9 mouse cellular contexts compared by ENCODE assay signal in the genomic region with DNA sequence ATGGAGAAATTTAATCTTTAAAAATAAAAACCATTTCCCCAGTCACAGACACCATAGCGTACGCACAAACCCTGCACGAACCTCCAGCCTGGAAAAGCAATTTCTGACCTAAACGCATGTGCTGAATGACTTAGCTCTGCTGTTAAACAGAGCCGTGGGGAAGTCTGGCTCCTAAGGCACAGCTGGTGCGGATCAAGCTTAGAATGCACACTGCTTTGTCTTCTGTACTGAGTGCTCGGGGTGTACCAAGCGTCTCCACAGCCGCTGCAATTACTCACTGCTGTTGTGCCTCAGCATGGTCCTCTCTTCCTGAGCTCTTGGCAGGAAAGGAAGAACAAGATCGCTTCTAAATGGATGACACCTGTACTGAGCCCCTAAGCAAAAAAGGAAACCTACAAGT. TPM values are rescaled to one million over a fixed set of nuclear protein-coding genes. Genes with fewer than 3 reads are reported as not detected.
DNase-seq lines count a peak whose midpoint lies in the region; ATAC-seq and TF ChIP-seq lines count a peak whose summit lies in the region.
"Had no signal": no experiment of that assay in that cellular context is flagged by ENCODE, and none has a peak within 500 bp of the region (broad histone marks: within the 10 kb centered on the region; RNA-seq: fewer than 3 reads in every experiment).

No protein-coding gene starts in this region.

- no peaks in the 10 kb centered on the region; the same call in 1 of the 2 replicates for H3K4me1 ChIP-seq in lung, postnatal 0 days (ENCODE audit: insufficient read depth, low read depth, low read length)
- H3K4me1 ChIP-seq in hindbrain, embryonic 10.5 days (replicated peaks): no peaks in the 10 kb centered on the region

- H3K4me3 ChIP-seq in lung, postnatal 0 days (ENCODE audit: low read depth, low read length): no peak overlapping the region
- no peak overlapping the region for H3K4me3 ChIP-seq in hindbrain, embryonic 10.5 days

- no peak overlapping the region for H3K27ac ChIP-seq in lung, postnatal 0 days (ENCODE audit: low read length)
- H3K27ac ChIP-seq in hindbrain, embryonic 10.5 days: no peak overlapping the region

- TF ChIP-seq CTCF in lung, postnatal 0 days (IDR thresholded peaks at IDR 0.05): no peak

- 0 out of 2 replicates have a peak, but pooled peaks cover 4% of the 10 kb centered on the region for H3K36me3 ChIP-seq in lung, postnatal 0 days (ENCODE audit: insufficient read depth, low read length)
- H3K36me3 ChIP-seq in hindbrain, embryonic 10.5 days: peaks cover under 1% of the 10 kb centered on the region; the same call in 1 of the 2 replicates

- no peak overlapping the region for H3K4me2 ChIP-seq in lung, postnatal 0 days (replicated peaks; ENCODE audit: low read depth, low read length)

- WGBS in lung, postnatal 0 days: 53% methylated on average over 10 of the region's 10 CpGs
- WGBS in hindbrain, embryonic 10.5 days: 62% methylated on average over 10 of the region's 10 CpGs

- peak; percentile 18 for DNase-seq in gastrocnemius, postnatal 14 days
- DNase-seq in gastrocnemius, adult 8-10 months (ENCODE audit: low spot score in 2 of 2): no peak
- peak; percentile 60 for DNase-seq in lung, postnatal 0 days (ENCODE audit: low spot score)
- no peak for DNase-seq in lung, postnatal 14 days
- peak; percentile 23 for DNase-seq in hindbrain, embryonic 10.5 days (ENCODE audit: low spot score)
- DNase-seq in mesoderm, embryonic 11.5 days (ENCODE audit: low read depth, low spot score): peak; percentile 83
- no peak for DNase-seq in thymus, postnatal 36 days
- no peak for DNase-seq in B cell, adult 2 months
- DNase-seq: liver, postnatal 0 days had no signal

- H3K9me3 ChIP-seq in lung, postnatal 0 days (ENCODE audit: low read length): no peaks in the 10 kb centered on the region
- H3K9me3 ChIP-seq in hindbrain, embryonic 10.5 days: no peaks in the 10 kb centered on the region

- peak; percentile 50 for ATAC-seq in lung, postnatal 0 days
- ATAC-seq: liver, postnatal 0 days had no signal

- intact Hi-C loops in gastrocnemius, postnatal 14 days (cut with DNase I; ENCODE audit: low total_unique reads): no loop called here

- no peaks in the 10 kb centered on the region for H3K27me3 ChIP-seq in lung, postnatal 0 days (replicated peaks; ENCODE audit: insufficient read depth, low read length)
- H3K27me3 ChIP-seq in hindbrain, embryonic 10.5 days (ENCODE audit: insufficient read depth, poor library complexity, severe bottlenecking): no peaks in the 10 kb centered on the region

- no peak overlapping the region for H3K9ac ChIP-seq in lung, postnatal 0 days (replicated peaks; ENCODE audit: low read depth)
- H3K9ac ChIP-seq: liver, postnatal 0 days had no signal

- TF ChIP-seq EP300 in lung, postnatal 0 days (IDR thresholded peaks at IDR 0.05): no peak

RNA-seq across cellular contexts. Expression of gene Mlh3, which starts 7.9 kb away (rescaled TPM):
- total RNA-seq in gastrocnemius, postnatal 14 days (2021): 1 to 10 TPM; 6.6 to 8.6 TPM
- total RNA-seq in gastrocnemius, adult 8-10 months (2022): 10 to 100 TPM; 10.8 to 12.1 (median 11.7) TPM
- 4.2 and 5.0 TPM in 2 replicates for polyA plus RNA-seq in lung, postnatal 0 days (2015; fragmentation: Nextera tagmentation; extraction: Ambion mirVana)
- polyA plus RNA-seq in hindbrain, embryonic 10.5 days (2016; fragmentation: Nextera tagmentation; extraction: Ambion mirVana): 5.5 and 8.8 TPM in 2 replicates

RNA-seq across cellular contexts. Expression of gene Acyp1, which starts 25.7 kb away (rescaled TPM):
- total RNA-seq in gastrocnemius, postnatal 14 days (2021): 10 to 100 TPM; 26.2 to 27.3 TPM
- total RNA-seq in gastrocnemius, adult 8-10 months (2022): 10 to 100 TPM; 53.5 to 69.6 (median 58.9) TPM
- polyA plus RNA-seq in lung, postnatal 0 days (2015; fragmentation: Nextera tagmentation; extraction: Ambion mirVana): 54.9 and 68.2 TPM in 2 replicates
- polyA plus RNA-seq in hindbrain, embryonic 10.5 days (2016; fragmentation: Nextera tagmentation; extraction: Ambion mirVana): 59.2 and 75.5 TPM in 2 replicates

RNA-seq across cellular contexts. Expression of gene Zc2hc1c, which starts 25.9 kb away (rescaled TPM):
- under 1 TPM; 0.59 to 0.89 TPM for total RNA-seq in gastrocnemius, postnatal 14 days (2021)
- total RNA-seq in gastrocnemius, adult 8-10 months (2022): 1 to 10 TPM; 1.6 to 2.2 (median 1.8) TPM
- 2.6 and 2.7 TPM in 2 replicates for polyA plus RNA-seq in lung, postnatal 0 days (2015; fragmentation: Nextera tagmentation; extraction: Ambion mirVana)
- 1.1 and 1.7 TPM in 2 replicates for polyA plus RNA-seq in hindbrain, embryonic 10.5 days (2016; fragmentation: Nextera tagmentation; extraction: Ambion mirVana)

RNA-seq across cellular contexts. Expression of gene Eif2b2, which starts 43.2 kb away (rescaled TPM):
- total RNA-seq in gastrocnemius, postnatal 14 days (2021): 10 to 100 TPM; 75.6 to 77.1 TPM
- total RNA-seq in gastrocnemius, adult 8-10 months (2022): 10 to 100 TPM; 50.2 to 68.0 (median 60.0) TPM
- 58.7 and 64.9 TPM in 2 replicates for polyA plus RNA-seq in lung, postnatal 0 days (2015; fragmentation: Nextera tagmentation; extraction: Ambion mirVana)
- 126 and 131 TPM in 2 replicates for polyA plus RNA-seq in hindbrain, embryonic 10.5 days (2016; fragmentation: Nextera tagmentation; extraction: Ambion mirVana)

Comparison
In these comparisons a context has a peak if more than half of its experiments do, and no peak if none do; other contexts are left out.
1. DNase-seq: peak in gastrocnemius, postnatal 14 days (single experiment), lung, postnatal 0 days (single experiment), hindbrain, embryonic 10.5 days (single experiment) and mesoderm, embryonic 11.5 days (single experiment); none in gastrocnemius, adult 8-10 months (0 of 2), lung, postnatal 14 days (single experiment), thymus, postnatal 36 days (0 of 2) and B cell, adult 2 months (0 of 2).